Mouse (Mus musculus) CH12.LX (cell line): ENCODE data around the gene Prmt8. TPM values are rescaled to one million over a fixed set of nuclear protein-coding genes. Genes with fewer than 3 reads are reported as not detected.

Experiments used
- polyA plus RNA-seq: library from polyadenylated mRNA; unstranded; fragments of >175 nt; gene quantifications from 2 replicates; pipeline ENCODE4 v1.2.1, GENCODE M21; 2012; ENCODE audit warnings: low read depth; ENCODE audit not compliant: insufficient read length
- total RNA-seq, 2 experiments: library from RNA; depleted of rRNA; stranded (reverse); fragments of 300-350 nt in 1 of 2; fragments of >200 nt in 1 of 2; gene quantifications; 2 replicates each; pipeline ENCODE4 v1.2.3; 2012 to 2014

The Prmt8 gene
- total and polyA plus RNA-seq, 3 experiments: not detected

Other genes starting within 250 kb of the Prmt8 start
- gene Cracr2a, start 208.1 kb downstream of the Prmt8 start, total RNA-seq (2012; rRNA removed): 1.2 and 1.4 TPM in 2 replicates
- gene Cracr2a, start 208.1 kb downstream of the Prmt8 start, total RNA-seq (2014; rRNA removed): 0.53 and 1.5 TPM in 2 replicates
- gene Cracr2a, start 208.1 kb downstream of the Prmt8 start, polyA plus RNA-seq: 1.6 and 1.8 TPM in 2 replicates
- not detected in 2 replicates for gene Tspan11, start 118.1 kb upstream of the Prmt8 start, total RNA-seq (2012; rRNA removed)
- gene Tspan11, start 118.1 kb upstream of the Prmt8 start, total RNA-seq (2014; rRNA removed): not detected in 2 replicates
- not detected in 2 replicates for gene Tspan11, start 118.1 kb upstream of the Prmt8 start, polyA plus RNA-seq